Mouse (Mus musculus) kidney, adult 2 months (tissue): ENCODE measurements at regions not wholly inside any gene's neighbourhood (a gene's known extent, or its start where the extent isn't known, plus 50 kb on each side); places are given as distances from the start of the nearest gene placed in this dataset.

ENCODE experiments used
- CTCF ChIP-seq: fragments of 200-500 bp; conservative IDR thresholded peaks from 2 replicates; pipeline ENCODE4 v1.5.1; 2011; ENCODE audit warnings: low read depth, mild to moderate bottlenecking, control low read depth, low read length, moderate library complexity, mixed read lengths; ENCODE audit not compliant: insufficient read depth, insufficient read length
- POLR2A ChIP-seq: fragments of 200-500 bp; IDR thresholded peaks from one replicate; pipeline ENCODE4 v1.6.1; 2011; ENCODE audit warnings: low read depth, low read length, control low read depth

- TF ChIP-seq CTCF (no peak), POLR2A (no peak)
Measured at GRCm38 (mm10) chr17:51382552-51382951, 203.4 kb upstream of the Tbc1d5 start.
